Mouse (Mus musculus): ENCODE results near the gene Cops9. TPM values are rescaled to one million over a fixed set of nuclear protein-coding genes. Genes with fewer than 3 reads are reported as not detected.

Cops9 gene
- polyA plus RNA-seq, 1 experiment: 221 TPM

DNA sequence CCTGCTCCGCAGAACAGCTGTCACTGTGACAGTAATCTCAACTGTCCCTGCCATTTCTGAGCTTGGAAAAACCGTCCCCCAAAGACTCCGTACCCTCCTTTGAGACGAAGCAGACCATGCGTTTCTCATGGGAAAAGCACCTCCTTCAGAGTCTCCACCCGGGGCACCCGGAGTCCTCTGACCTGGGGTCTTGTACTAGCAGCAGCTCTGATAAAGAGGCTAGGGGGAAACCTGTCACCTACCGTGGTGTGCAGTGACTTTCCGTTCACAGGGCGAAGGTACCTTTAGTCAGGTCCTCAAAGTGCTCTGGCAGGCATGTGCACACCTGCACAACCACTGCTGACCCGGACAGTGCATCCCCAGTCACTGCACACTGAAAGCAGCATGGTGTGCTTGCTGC lies 5.1 kb downstream of the Cops9 start:
- H3K27ac ChIP-seq (ENCODE audit: insufficient read depth, low read depth, low read length): no peak overlapping the region
- H3K4me1 ChIP-seq (ENCODE audit: control insufficient read depth, insufficient read depth, low read length): peaks cover 10% of the 10 kb centered on the region
- TF ChIP-seq CTCF (IDR thresholded peaks at IDR 0.05; ENCODE audit: low read depth, low read length) (no peak), POLR2A (IDR thresholded peaks at IDR 0.05; ENCODE audit: borderline replicate concordance, low read depth, low read length) (no peak)
- H3K4me3 ChIP-seq (ENCODE audit: insufficient read depth, low read length): no peak overlapping the region

DNA sequence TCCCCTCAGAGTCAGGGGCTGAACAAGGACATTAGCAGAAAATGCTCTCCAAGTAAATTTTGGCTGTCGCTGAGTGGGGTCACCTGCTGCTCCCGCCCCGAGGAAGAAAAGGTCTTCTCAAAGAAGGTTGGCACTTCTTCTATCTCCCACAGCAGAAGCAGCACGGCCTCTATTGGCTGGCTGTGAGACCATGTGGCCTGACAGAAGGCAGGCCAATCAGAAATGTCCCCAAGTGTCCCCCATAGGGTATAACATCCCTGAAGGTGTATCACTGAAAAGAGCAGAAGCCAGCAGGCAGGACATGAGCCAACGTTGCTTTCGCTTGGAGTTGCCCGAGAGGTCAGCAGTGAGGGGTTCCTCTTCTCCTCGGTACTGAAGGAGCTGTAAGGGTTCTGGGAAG lies 5.8 kb downstream of the Cops9 start:
- peaks cover 10% of the 10 kb centered on the region for H3K4me1 ChIP-seq (ENCODE audit: control insufficient read depth, insufficient read depth, low read length)
- no peak overlapping the region for H3K4me3 ChIP-seq (ENCODE audit: insufficient read depth, low read length)
- no peak overlapping the region for H3K27ac ChIP-seq (ENCODE audit: insufficient read depth, low read depth, low read length)
- TF ChIP-seq POLR2A (IDR thresholded peaks at IDR 0.05; ENCODE audit: borderline replicate concordance, low read depth, low read length) (no peak), CTCF (IDR thresholded peaks at IDR 0.05; ENCODE audit: low read depth, low read length) (no peak)

DNA sequence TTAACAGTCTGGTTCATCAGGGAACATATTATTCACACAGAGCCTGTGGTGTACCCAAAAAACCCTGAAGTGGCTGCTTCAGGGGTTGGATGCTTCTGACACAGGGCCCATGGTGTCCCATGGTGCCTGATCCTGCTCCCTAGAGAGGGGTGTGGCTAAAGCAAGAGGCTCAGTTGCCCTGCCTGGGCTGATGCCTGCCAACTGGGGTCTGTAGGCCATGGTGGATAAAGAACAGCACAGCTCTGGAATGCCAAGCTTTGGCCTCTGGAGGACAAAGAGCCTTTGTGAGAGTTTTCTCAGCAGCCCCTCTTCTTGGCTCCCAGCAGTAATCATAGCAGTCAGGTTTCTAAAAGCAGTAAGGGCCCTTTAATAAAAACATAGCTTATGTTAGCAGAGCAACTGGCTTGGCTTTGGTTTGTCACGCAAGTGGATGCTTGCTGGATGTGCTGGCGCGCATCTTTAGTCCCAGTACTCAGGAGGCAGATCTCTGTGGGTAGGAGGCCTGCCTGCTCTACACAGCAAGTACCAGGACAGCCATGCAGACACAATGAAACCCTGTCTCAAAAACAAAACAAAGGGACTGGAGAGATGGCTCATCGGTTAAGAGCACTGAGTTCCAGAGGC lies 6.7 kb downstream of the Cops9 start:
- Histone ChIP-seq H3K4me1 (ENCODE audit: control insufficient read depth, insufficient read depth, low read length) (peaks cover 10% of the 10 kb centered on the region), H3K4me3 (ENCODE audit: insufficient read depth, low read length) (no peak overlapping the region), H3K27ac (ENCODE audit: insufficient read depth, low read depth, low read length) (no peak overlapping the region)
- TF ChIP-seq CTCF (IDR thresholded peaks at IDR 0.05; ENCODE audit: low read depth, low read length): no peak
- no peak for TF ChIP-seq POLR2A (IDR thresholded peaks at IDR 0.05; ENCODE audit: borderline replicate concordance, low read depth, low read length)

DNA sequence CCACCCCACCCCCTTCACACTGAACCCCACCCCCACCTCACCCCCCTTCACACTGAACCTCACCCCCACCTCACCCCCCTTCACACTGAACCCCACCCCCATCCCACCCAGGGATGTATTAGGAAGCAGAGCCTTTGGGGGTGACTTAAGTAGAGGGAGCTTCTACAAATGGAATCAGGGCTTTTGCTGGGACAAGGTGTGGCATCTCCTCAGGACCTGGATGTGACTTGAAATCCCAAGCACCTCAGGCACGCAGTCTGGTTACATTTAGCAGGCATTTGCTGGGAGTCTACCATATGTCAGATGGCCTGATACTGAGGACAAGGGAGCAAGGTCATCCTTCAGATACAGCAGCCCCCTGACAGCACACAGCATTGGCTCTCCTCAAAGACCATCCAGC lies 7.2 kb downstream of the Cops9 start:
- TF ChIP-seq POLR2A (IDR thresholded peaks at IDR 0.05; ENCODE audit: borderline replicate concordance, low read depth, low read length): no peak
- no peak for TF ChIP-seq CTCF (IDR thresholded peaks at IDR 0.05; ENCODE audit: low read depth, low read length)
- Histone ChIP-seq H3K27ac (ENCODE audit: insufficient read depth, low read depth, low read length) (no peak overlapping the region), H3K4me3 (ENCODE audit: insufficient read depth, low read length) (no peak overlapping the region), H3K4me1 (ENCODE audit: control insufficient read depth, insufficient read depth, low read length) (peaks cover 5% of the 10 kb centered on the region)

DNA sequence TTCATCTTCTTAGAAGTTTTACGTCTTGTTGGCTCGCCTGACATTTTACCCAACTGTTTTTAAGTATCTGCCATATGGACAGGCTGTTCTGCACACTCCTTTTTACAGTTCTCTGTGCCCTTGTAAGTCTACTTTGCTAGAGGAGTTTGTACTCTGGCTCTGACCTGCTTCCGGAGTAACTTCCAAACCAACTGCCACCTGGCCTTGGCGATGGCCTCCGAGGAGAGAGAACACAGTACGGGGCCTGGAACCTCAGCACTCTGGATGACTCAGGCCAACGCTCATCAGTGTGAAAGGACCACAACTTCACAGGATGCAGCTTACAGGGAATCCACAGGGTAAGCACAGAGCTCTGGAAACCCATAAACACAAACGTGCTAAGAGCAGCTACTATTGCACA lies 8.1 kb downstream of the Cops9 start:
- H3K27ac ChIP-seq (ENCODE audit: insufficient read depth, low read depth, low read length): no peak overlapping the region
- H3K4me1 ChIP-seq (ENCODE audit: control insufficient read depth, insufficient read depth, low read length): no peaks in the 10 kb centered on the region
- H3K4me3 ChIP-seq (ENCODE audit: insufficient read depth, low read length): no peak overlapping the region
- TF ChIP-seq POLR2A (IDR thresholded peaks at IDR 0.05; ENCODE audit: borderline replicate concordance, low read depth, low read length): no peak
- TF ChIP-seq CTCF (IDR thresholded peaks at IDR 0.05; ENCODE audit: low read depth, low read length): no peak

DNA sequence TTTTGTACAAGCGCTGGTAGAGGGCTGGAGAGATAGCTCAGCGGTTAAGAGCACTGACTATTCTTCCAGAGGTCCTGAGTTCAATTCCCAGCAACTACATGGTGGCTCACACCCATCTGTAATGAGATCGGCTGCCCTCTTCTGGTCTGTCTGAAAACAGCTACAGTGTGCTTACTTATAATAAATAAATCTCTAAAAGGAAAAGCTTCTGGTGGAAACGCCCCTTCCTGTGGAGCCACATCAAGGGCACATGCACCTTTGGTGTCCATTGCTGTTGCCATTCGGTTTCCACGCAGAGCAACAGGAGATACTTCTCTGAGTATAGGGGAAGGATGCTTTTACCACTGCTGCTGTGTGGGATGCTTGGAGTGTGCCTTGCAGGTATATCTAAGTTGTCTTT lies 8.8 kb downstream of the Cops9 start:
- no peak overlapping the region for H3K4me3 ChIP-seq (ENCODE audit: insufficient read depth, low read length)
- no peaks in the 10 kb centered on the region for H3K4me1 ChIP-seq (ENCODE audit: control insufficient read depth, insufficient read depth, low read length)
- no peak overlapping the region for H3K27ac ChIP-seq (ENCODE audit: insufficient read depth, low read depth, low read length)
- TF ChIP-seq CTCF (IDR thresholded peaks at IDR 0.05; ENCODE audit: low read depth, low read length) (no peak), POLR2A (IDR thresholded peaks at IDR 0.05; ENCODE audit: borderline replicate concordance, low read depth, low read length) (no peak)

DNA sequence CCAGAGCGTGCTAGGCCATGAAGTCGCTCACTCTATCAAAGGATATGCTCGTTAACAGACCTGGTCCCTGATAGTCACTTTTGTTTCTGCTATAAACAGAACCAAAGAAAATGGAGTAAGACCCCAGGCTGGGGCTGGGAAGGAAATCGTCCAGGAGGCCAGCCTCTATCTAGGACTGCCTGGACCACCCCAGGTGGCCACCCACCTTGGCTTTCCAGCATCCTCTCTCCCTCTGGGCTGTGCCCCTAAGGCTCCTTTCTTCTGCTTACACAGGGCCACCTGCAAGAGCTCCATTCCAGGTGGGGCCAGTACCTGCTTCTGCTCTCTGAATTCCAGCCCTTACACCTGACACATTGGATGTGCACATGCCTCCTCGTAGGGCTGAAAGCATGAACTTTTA lies 9.6 kb downstream of the Cops9 start:
- H3K4me1 ChIP-seq (ENCODE audit: control insufficient read depth, insufficient read depth, low read length): no peaks in the 10 kb centered on the region
- H3K4me3 ChIP-seq (ENCODE audit: insufficient read depth, low read length): no peak overlapping the region
- H3K27ac ChIP-seq (ENCODE audit: insufficient read depth, low read depth, low read length): no peak overlapping the region
- no peak for TF ChIP-seq POLR2A (IDR thresholded peaks at IDR 0.05; ENCODE audit: borderline replicate concordance, low read depth, low read length)
- no peak for TF ChIP-seq CTCF (IDR thresholded peaks at IDR 0.05; ENCODE audit: low read depth, low read length)

DNA sequence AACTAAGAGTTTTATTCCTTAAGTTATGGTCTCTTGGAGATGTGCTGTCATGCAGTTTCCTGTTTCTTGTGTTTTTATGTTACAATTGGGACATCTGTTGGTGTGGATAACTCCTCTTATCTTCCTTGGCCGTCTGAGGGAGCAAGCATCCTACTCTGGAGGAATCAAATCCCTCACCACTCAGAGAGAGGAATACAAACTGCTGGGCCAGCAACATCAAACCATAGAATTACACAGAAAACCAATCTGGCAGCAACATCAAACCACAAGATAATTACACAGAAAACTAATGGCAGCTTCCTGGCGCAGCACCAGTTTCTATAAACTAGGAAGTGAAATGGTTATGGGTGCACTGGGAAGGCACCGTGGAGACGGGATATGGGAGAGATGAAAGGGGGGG lies 13.6 kb downstream of the Cops9 start:
- no peak overlapping the region for H3K27ac ChIP-seq (ENCODE audit: insufficient read depth, low read depth, low read length)

DNA sequence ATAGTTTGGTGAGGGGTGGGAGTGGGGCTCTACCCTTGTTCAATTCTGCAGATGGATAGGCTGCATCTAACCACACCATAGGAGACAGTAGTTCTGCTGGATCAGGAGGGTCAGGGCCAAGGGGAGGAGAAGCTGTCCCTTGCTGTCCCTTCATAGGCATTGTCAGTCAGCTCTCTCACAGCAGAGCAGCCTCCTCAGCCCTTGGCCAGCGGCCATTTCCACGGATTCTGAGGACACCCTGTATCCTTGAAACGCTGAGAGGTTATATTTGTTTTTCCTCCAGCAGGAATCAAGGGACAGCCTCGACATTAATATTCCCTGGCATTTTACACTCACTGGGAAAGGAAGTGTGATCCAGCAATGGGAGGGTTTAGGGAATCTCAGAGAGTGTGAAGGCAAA lies 23.4 kb downstream of the Cops9 start:
- no peak for TF ChIP-seq POLR2A (IDR thresholded peaks at IDR 0.05; ENCODE audit: borderline replicate concordance, low read depth, low read length)
- TF ChIP-seq CTCF (IDR thresholded peaks at IDR 0.05; ENCODE audit: low read depth, low read length): no peak
- Histone ChIP-seq H3K4me1 (ENCODE audit: control insufficient read depth, insufficient read depth, low read length) (no peaks in the 10 kb centered on the region), H3K4me3 (ENCODE audit: insufficient read depth, low read length) (no peak overlapping the region), H3K27ac (ENCODE audit: insufficient read depth, low read depth, low read length) (no peak overlapping the region)

More for the DNA sequence above, 13.6 kb downstream of the Cops9 start:
- Histone ChIP-seq H3K4me3 (ENCODE audit: insufficient read depth, low read length) (no peak overlapping the region), H3K4me1 (ENCODE audit: control insufficient read depth, insufficient read depth, low read length) (no peaks in the 10 kb centered on the region)
- no peak for TF ChIP-seq CTCF (IDR thresholded peaks at IDR 0.05; ENCODE audit: low read depth, low read length)
- no peak for TF ChIP-seq POLR2A (IDR thresholded peaks at IDR 0.05; ENCODE audit: borderline replicate concordance, low read depth, low read length)

DNA sequence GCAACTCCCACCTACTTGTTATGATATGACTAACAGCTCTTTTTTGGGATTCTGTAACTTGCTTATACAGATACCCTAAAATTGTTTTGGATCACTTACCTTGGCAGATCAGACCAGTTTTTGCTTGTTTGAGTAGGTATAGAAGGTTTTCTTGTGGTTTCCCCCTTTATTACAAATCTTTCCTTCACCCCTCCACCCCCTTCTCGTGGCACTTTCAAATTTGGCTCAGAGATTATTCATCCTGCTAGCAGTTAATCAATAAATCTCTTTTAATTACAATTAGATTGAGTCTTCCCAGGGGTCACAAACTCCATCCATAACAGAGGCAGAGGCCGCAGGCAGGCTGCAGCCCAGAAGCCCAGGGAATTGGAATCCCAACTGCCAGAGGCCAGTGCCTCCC lies 24.3 kb downstream of the Cops9 start, which contains the start of gene Olfr12:
Gene Olfr12, plus strand, starts transcription at position 301 of the 400 bp plus-strand sequence.
- H3K4me3 ChIP-seq (ENCODE audit: insufficient read depth, low read length): no peak within 1 kb of the TSS
- H3K4me1 ChIP-seq (ENCODE audit: control insufficient read depth, insufficient read depth, low read length): no peaks in the 10 kb centered on the region
- TF ChIP-seq POLR2A (IDR thresholded peaks at IDR 0.05; ENCODE audit: borderline replicate concordance, low read depth, low read length): no peak
- TF ChIP-seq CTCF (IDR thresholded peaks at IDR 0.05; ENCODE audit: low read depth, low read length): no peak
- H3K27ac ChIP-seq (ENCODE audit: insufficient read depth, low read depth, low read length): no peak within 1 kb of the TSS

Data from bone marrow macrophage, adult 2 months (primary cell).